Mouse (Mus musculus): ENCODE measurements around the gene Limk1.

DNA sequence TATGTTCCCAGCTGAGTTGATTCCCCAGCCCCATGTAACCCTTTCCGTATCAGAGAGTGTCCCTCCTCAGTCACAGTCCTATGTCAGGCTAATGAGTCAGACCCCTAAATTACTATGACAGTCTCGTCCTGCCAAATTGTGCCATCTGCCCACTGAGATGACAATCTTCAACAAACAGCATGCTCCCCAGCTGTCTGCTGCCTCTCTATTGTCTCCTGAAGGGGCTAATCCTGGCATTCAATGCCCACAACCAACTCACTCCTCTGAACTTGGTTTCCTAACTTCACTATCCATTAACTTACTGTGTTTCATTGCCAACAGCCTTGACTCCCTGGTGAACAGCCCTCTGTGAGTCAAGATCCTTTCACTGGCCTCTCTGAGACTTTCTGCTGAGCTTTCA, 4.0 kb downstream of the Limk1 start:
- TF ChIP-seq POLR2A (IDR thresholded peaks at IDR 0.05; ENCODE audit: insufficient read length, low read depth), result no peak
- no peak for TF ChIP-seq SRF (IDR thresholded peaks at IDR 0.05; ENCODE audit: control insufficient read depth, insufficient read length, low read depth)
- no peak for TF ChIP-seq USF1 (IDR thresholded peaks at IDR 0.05; ENCODE audit: low read depth)
- peak in 2 of 3 experiments; percentile 51 to 84 for TF ChIP-seq MYOG (IDR thresholded peaks at IDR 0.05; ENCODE audit: control insufficient read depth in 1 of 3, insufficient read depth in 1 of 3, insufficient read length in 2 of 3, low read depth in 2 of 3)
- TF ChIP-seq MAX (IDR thresholded peaks at IDR 0.05; ENCODE audit: low read depth), result no peak
- TF ChIP-seq TCF12 (IDR thresholded peaks at IDR 0.05; ENCODE audit: insufficient read depth, poor library complexity, severe bottlenecking), result no peak
- no peak for TF ChIP-seq E2F4 (IDR thresholded peaks at IDR 0.05; ENCODE audit: insufficient read depth)
- no peak for TF ChIP-seq POLR2AphosphoS2 (IDR thresholded peaks at IDR 0.05; ENCODE audit: insufficient read length, low read depth)
- no peak for TF ChIP-seq CEBPB (IDR thresholded peaks at IDR 0.05; ENCODE audit: insufficient read depth, poor library complexity, severe bottlenecking)
- no peak for TF ChIP-seq REST (IDR thresholded peaks at IDR 0.05; ENCODE audit: insufficient read depth, insufficient read length)
- TF ChIP-seq TCF3 (IDR thresholded peaks at IDR 0.05; ENCODE audit: insufficient read length, low read depth), result no peak
